Mouse (Mus musculus): ENCODE results near the gene Rfx1.

GRCm38 (mm10) chr8:84096061-84096460, 29.4 kb downstream of the Rfx1 start:
- TF ChIP-seq CTCF (IDR thresholded peaks at IDR 0.05; ENCODE audit: low read depth, low read length) (no peak), GATA1 (IDR thresholded peaks at IDR 0.05; ENCODE audit: borderline replicate concordance, low read length) (no peak)

Measured in G1E (cell line).